Mouse (Mus musculus) hindbrain, embryonic 16.5 days (tissue): ENCODE data around the gene Gm17727. TPM values are rescaled to one million over a fixed set of nuclear protein-coding genes. Genes with fewer than 3 reads are reported as not detected.
"Not testable (repeated sequence)": the region's sequence is repeated elsewhere in the genome, so short reads cannot be mapped to it uniquely, and the experiment has no call there.

ENCODE experiments used
- ATAC-seq: fragments of 200-750 bp; cut with Nextera tagmentation; 2 replicates; pipeline ENCODE4 v1.8.0; 2017; ENCODE audit warnings: moderate TSS enrichment, moderate library complexity
- H3K27ac ChIP-seq: fragments of 300-500 bp; sonication (generic); 2 replicates; pipeline ENCODE4 v1.5.1; 2014; ENCODE audit warnings: low read depth, mild to moderate bottlenecking, control low read depth, low read length, moderate library complexity
- H3K27me3 ChIP-seq: fragments of 300-500 bp; sonication (generic); replicated peaks from 2 replicates; pipeline ENCODE4 v1.6.1; 2014; ENCODE audit warnings: low read length; ENCODE audit not compliant: control insufficient read depth, insufficient read depth
- H3K36me3 ChIP-seq: fragments of 300-500 bp; sonication (generic); 2 replicates; pipeline ENCODE4 v1.6.1; 2014; ENCODE audit warnings: mild to moderate bottlenecking, low read length, moderate library complexity, mixed read lengths; ENCODE audit not compliant: control insufficient read depth, insufficient read depth
- H3K4me1 ChIP-seq: fragments of 300-500 bp; sonication (generic); 2 replicates; pipeline ENCODE4 v1.6.1; 2014; ENCODE audit warnings: low read depth, low read length; ENCODE audit not compliant: control insufficient read depth, insufficient read depth
- H3K4me2 ChIP-seq: fragments of 300-500 bp; sonication (generic); 2 replicates; pipeline ENCODE4 v1.6.1; 2014; ENCODE audit warnings: mild to moderate bottlenecking, low read length, control low read depth, moderate library complexity
- H3K4me3 ChIP-seq: fragments of 300-500 bp; sonication (generic); 2 replicates; pipeline ENCODE4 v1.5.1; 2014; ENCODE audit warnings: mild to moderate bottlenecking, low read length, control low read depth, moderate library complexity
- H3K9ac ChIP-seq: fragments of 300-500 bp; sonication (generic); 2 replicates; pipeline ENCODE4 v1.6.1; 2014; ENCODE audit warnings: low read depth, mild to moderate bottlenecking, control low read depth, low read length, moderate library complexity
- H3K9me3 ChIP-seq: fragments of 300-500 bp; sonication (generic); 2 replicates; pipeline ENCODE4 v1.6.1; 2014; ENCODE audit warnings: mild to moderate bottlenecking, low read length, moderate library complexity; ENCODE audit not compliant: control insufficient read depth
- WGBS: fragments of 180-500 bp; shearing (Covaris S2); extraction: QIAGEN DNeasy Blood & Tissue Kit; methylation state at CpG from one replicate; pipeline ENCODE4 v1.1.7; 2014; 5-methylcytosine and 5-hydroxymethylcytosine counted together
- polyA plus RNA-seq: library from polyadenylated mRNA; unstranded; fragments of >200 nt; fragmentation: Nextera tagmentation; extraction: Ambion mirVana; gene quantifications from 2 replicates; pipeline ENCODE4 v1.2.1, GENCODE M21; 2015

The Gm17727 gene
- not detected in 2 replicates for polyA plus RNA-seq

DNA sequence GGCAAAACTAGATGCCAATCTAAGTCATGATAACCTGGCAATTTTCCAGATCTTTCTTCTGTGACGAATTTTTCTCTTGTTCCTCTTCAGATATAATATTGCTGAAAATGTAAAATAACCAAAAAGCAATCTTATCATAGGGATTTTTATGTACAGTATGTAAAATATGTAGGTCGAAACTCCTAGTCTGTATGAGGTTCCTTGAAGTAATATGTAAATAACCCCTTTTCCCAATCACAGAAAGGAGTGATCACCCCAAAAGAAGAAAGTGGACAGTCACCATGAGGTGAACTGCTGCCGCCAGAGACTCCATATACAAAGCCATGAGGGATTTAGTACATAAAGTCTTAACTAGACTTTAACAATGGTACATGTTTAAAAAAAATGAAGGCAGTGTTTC, at the start of gene Gm17727:
Gene Gm17727 (minus strand): TSS at position 101 of the 400 bp plus-strand sequence.
- Histone ChIP-seq H3K27me3 (no peaks in the 10 kb centered on the region), H3K4me2 (no peak within 1 kb of the TSS), H3K9ac (no peak within 1 kb of the TSS), H3K4me1 (no peaks in the 10 kb centered on the region), H3K27ac (no peak within 1 kb of the TSS), H3K4me3 (no peak within 1 kb of the TSS), H3K9me3 (peaks cover 4% of the 10 kb centered on the region; the same call in 1 of the 2 replicates), H3K36me3 (no peaks in the 10 kb centered on the region)
- WGBS: 59% methylated on average over 3 of the region's 3 CpGs
- no peak for ATAC-seq

- WGBS: 95% methylated on average over 15 of the region's 15 CpGs
- not testable (repeated sequence) for ATAC-seq
These were observed 40.0 kb upstream of the Gm17727 start for GRCm38 (mm10) chr9:35817881-35818280.

GRCm38 (mm10) chr9:35798146-35798545, 20.2 kb upstream of the Gm17727 start:
- ATAC-seq: no peak
- H3K36me3 ChIP-seq: no peaks in the 10 kb centered on the region
- H3K4me1 ChIP-seq: no peaks in the 10 kb centered on the region
- H3K4me3 ChIP-seq: no peak overlapping the region
- no peak overlapping the region for H3K4me2 ChIP-seq
- no peak overlapping the region for H3K27ac ChIP-seq
- H3K9me3 ChIP-seq: 0 out of 2 replicates have a peak, but pooled peaks cover 13% of the 10 kb centered on the region
- no peaks in the 10 kb centered on the region for H3K27me3 ChIP-seq
- no peak overlapping the region for H3K9ac ChIP-seq

More at GRCm38 (mm10) chr9:35817881-35818280, 40.0 kb upstream of the Gm17727 start:
- not testable (repeated sequence) for H3K36me3 ChIP-seq, H3K4me3 ChIP-seq, H3K9ac ChIP-seq, H3K4me1 ChIP-seq, H3K27ac ChIP-seq, H3K4me2 ChIP-seq, H3K9me3 ChIP-seq, H3K27me3 ChIP-seq

- H3K4me3 ChIP-seq: no peak within 1 kb of the TSS
- no peak for ATAC-seq
- H3K9me3 ChIP-seq: peaks cover 5% of the 10 kb centered on the region
- H3K36me3 ChIP-seq: no peaks in the 10 kb centered on the region
- no peaks in the 10 kb centered on the region for H3K4me1 ChIP-seq
- H3K9ac ChIP-seq: no peak within 1 kb of the TSS
- H3K27ac ChIP-seq: no peak within 1 kb of the TSS
- no peaks in the 10 kb centered on the region for H3K27me3 ChIP-seq
- WGBS: 86% methylated on average over 3 of the region's 3 CpGs
- no peak within 1 kb of the TSS for H3K4me2 ChIP-seq
These were observed 12.1 kb upstream of the Gm17727 start, which contains the start of the genes Gm27235 and D730048I06Rik for GRCm38 (mm10) chr9:35790001-35790400. TSS of gene Gm27235 (minus strand) at chr9:35790101. TSS of gene D730048I06Rik (minus strand) at chr9:35790112.

GRCm38 (mm10) chr9:35756843-35757242, 21.1 kb downstream of the Gm17727 start:
- H3K9ac ChIP-seq: no peak overlapping the region
- no peaks in the 10 kb centered on the region for H3K4me1 ChIP-seq
- no peaks in the 10 kb centered on the region for H3K27me3 ChIP-seq
- no peak for ATAC-seq
- no peaks in the 10 kb centered on the region for H3K36me3 ChIP-seq
- no peak overlapping the region for H3K27ac ChIP-seq
- no peaks in the 10 kb centered on the region for H3K9me3 ChIP-seq
- no peak overlapping the region for H3K4me3 ChIP-seq
- no peak overlapping the region for H3K4me2 ChIP-seq

DNA sequence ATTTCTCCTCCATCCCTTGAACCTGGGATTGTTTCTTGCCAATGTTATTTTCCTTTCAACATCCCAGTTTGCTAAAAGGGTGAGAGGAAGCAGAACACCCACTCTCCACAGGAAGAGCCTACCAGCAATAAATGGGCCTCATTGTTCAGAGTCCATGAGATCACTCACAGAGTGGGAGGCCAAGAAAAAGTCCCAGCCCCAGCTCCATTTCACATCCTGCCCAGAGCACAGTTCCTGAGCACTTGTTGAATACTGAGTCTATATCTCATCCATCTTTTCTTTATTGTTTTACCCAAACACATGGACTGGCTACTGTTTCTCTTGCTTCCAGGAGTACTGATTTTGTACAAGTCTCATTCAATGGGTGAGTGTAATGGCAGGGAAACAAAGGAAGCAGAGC, 37.2 kb downstream of the Gm17727 start, which contains the start of gene Gm17677:
Gene Gm17677 (plus strand): TSS at position 301 of the 400 bp plus-strand sequence.
- no peak for ATAC-seq
- Histone ChIP-seq H3K9me3 (0 out of 2 replicates have a peak, but pooled peaks cover 2% of the 10 kb centered on the region), H3K36me3 (no peaks in the 10 kb centered on the region), H3K27ac (no peak within 1 kb of the TSS), H3K4me3 (no peak within 1 kb of the TSS), H3K27me3 (no peaks in the 10 kb centered on the region), H3K4me2 (no peak within 1 kb of the TSS), H3K4me1 (no peaks in the 10 kb centered on the region), H3K9ac (no peak within 1 kb of the TSS)

Other genes with a start within 250 kb of the Gm17727 start
- 28.6 and 30.1 TPM in 2 replicates for gene Ddx25, start 219.6 kb downstream of the Gm17727 start, polyA plus RNA-seq
- 14.1 and 15.2 TPM in 2 replicates for gene Pus3, start 219.5 kb downstream of the Gm17727 start, polyA plus RNA-seq
- gene Pate2, start 207.8 kb downstream of the Gm17727 start, polyA plus RNA-seq: 0.73 and 0.77 TPM in 2 replicates
- gene Hyls1, start 207.7 kb downstream of the Gm17727 start, polyA plus RNA-seq: 14.8 and 17.6 TPM in 2 replicates
- not detected in 2 replicates for gene Pate4, start 166.2 kb downstream of the Gm17727 start, polyA plus RNA-seq
- not detected in 2 replicates for gene Pate3, start 129.9 kb downstream of the Gm17727 start, polyA plus RNA-seq
- gene Pate1, start 90.7 kb downstream of the Gm17727 start, polyA plus RNA-seq: not detected in 2 replicates
- not detected in 2 replicates for gene Gm17677, start 37.1 kb downstream of the Gm17727 start, polyA plus RNA-seq
- gene Gm27235, start 12.0 kb upstream of the Gm17727 start, polyA plus RNA-seq: not detected in 2 replicates
- gene D730048I06Rik, start 12.0 kb upstream of the Gm17727 start, polyA plus RNA-seq: not detected in 2 replicates
- not detected in 2 replicates for gene 9230110F15Rik, start 66.0 kb upstream of the Gm17727 start, polyA plus RNA-seq
- not detected in 2 replicates for gene 9230113P08Rik, start 130.3 kb upstream of the Gm17727 start, polyA plus RNA-seq